ENCODE assay signal across 10 mouse cellular contexts in the genomic region with DNA sequence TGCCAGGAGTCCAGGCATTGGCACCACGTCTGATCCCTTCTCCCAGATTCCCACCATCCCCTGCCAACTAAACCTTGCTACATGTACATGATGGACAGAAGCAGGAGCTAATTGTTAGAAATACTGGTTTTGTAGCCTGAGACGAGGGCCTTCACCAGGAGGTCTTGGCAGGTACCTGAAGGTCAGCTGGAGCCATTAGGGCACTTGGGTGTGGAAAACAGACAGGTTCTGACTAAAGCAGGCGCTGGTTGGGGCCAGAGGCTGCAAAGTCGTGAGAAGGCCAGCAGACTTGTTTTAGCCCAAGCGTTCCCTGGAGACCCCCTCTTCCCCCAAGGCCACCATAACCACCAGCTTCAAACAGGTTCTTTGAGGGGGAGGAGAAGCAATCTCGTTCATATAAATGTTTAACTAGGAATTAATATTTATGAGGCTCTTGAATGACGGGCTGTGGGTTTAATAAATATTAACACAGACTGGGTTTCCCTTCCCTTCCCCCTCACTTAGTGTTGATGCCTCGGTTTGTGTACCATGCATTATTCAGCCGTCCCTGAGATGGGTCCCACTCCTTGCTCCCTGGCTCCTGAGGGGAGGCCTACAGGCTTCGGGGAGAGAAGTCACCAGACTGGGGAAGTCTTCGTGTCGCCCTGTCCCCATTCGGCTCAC. TPM values are rescaled to one million over a fixed set of nuclear protein-coding genes. Genes with fewer than 3 reads are reported as not detected.
A peak's percentile ranks its signal among the peaks of the same experiment; 100 is the strongest.
DNase-seq lines count a peak whose midpoint lies in the region; ATAC-seq lines count a peak whose summit lies in the region.
"Had no signal": no experiment of that assay in that cellular context is flagged by ENCODE, and none has a peak within 500 bp of the region (broad histone marks: within the 10 kb centered on the region; RNA-seq: fewer than 3 reads in every experiment).

No protein-coding gene starts in this region.

- 72% methylated on average over 13 of the region's 13 CpGs for WGBS in heart, embryonic 13.5 days
- 32% methylated on average over 13 of the region's 13 CpGs for WGBS in hindbrain, embryonic 15.5 days
- 66% methylated on average over 13 of the region's 13 CpGs for WGBS in stomach, embryonic 15.5 days

- H3K4me3 ChIP-seq in heart, embryonic 13.5 days, result no peak overlapping the region
- no peak overlapping the region for H3K4me3 ChIP-seq in hindbrain, embryonic 15.5 days
- no peak overlapping the region for H3K4me3 ChIP-seq in stomach, embryonic 15.5 days (replicated peaks)

- H3K27ac ChIP-seq in heart, embryonic 13.5 days (replicated peaks), result no peak overlapping the region
- peak overlapping the region; percentile 6; the same call in 1 of the 2 replicates for H3K27ac ChIP-seq in hindbrain, embryonic 15.5 days (replicated peaks)
- peak overlapping the region; percentile 2; the same call in 1 of the 2 replicates for H3K27ac ChIP-seq in stomach, embryonic 15.5 days
- H3K27ac ChIP-seq: liver, embryonic 14.5 days had no signal

- peaks cover 26% of the 10 kb centered on the region for H3K27me3 ChIP-seq in heart, embryonic 13.5 days (replicated peaks)
- 0 out of 2 replicates have a peak, but pooled peaks cover 5% of the 10 kb centered on the region for H3K27me3 ChIP-seq in hindbrain, embryonic 15.5 days
- H3K27me3 ChIP-seq in stomach, embryonic 15.5 days (replicated peaks), result no peaks in the 10 kb centered on the region
- H3K27me3 ChIP-seq: Patski had no signal

- no peak overlapping the region for H3K4me2 ChIP-seq in heart, embryonic 13.5 days
- H3K4me2 ChIP-seq in hindbrain, embryonic 15.5 days, result peak overlapping the region; percentile 5; the same call in 1 of the 2 replicates
- H3K4me2 ChIP-seq in stomach, embryonic 15.5 days, result peak overlapping the region; percentile 28; the same call in 1 of the 2 replicates

- ATAC-seq in heart, embryonic 13.5 days (ENCODE audit: extremely low read depth, insufficient number of reproducible peaks, low FRiP score, low TSS enrichment), result no peak
- ATAC-seq in hindbrain, embryonic 15.5 days (ENCODE audit: low FRiP score, low read depth), result peak; percentile 12; the same call in 1 of the 2 replicates
- no peak for ATAC-seq in stomach, embryonic 15.5 days (ENCODE audit: insufficient read depth, low FRiP score, low read depth)
- no peak for ATAC-seq in monocyte, adult 5-6 weeks (replicated peaks; ENCODE audit: insufficient number of reproducible peaks, low FRiP score, low TSS enrichment, poor library complexity, severe bottlenecking)
- no peak for ATAC-seq in activated CD4-positive, CD25-positive, alpha-beta regulatory T cell, adult 4 months

- H3K4me1 ChIP-seq in heart, embryonic 13.5 days, result peaks cover 22% of the 10 kb centered on the region
- H3K4me1 ChIP-seq in hindbrain, embryonic 15.5 days (replicated peaks), result peaks cover 40% of the 10 kb centered on the region
- H3K4me1 ChIP-seq in stomach, embryonic 15.5 days, result 0 out of 2 replicates have a peak, but pooled peaks cover 3% of the 10 kb centered on the region

- H3K9me3 ChIP-seq in heart, embryonic 13.5 days, result no peaks in the 10 kb centered on the region
- H3K9me3 ChIP-seq in hindbrain, embryonic 15.5 days, result no peaks in the 10 kb centered on the region
- no peaks in the 10 kb centered on the region for H3K9me3 ChIP-seq in stomach, embryonic 15.5 days

- intact Hi-C loops in heart, postnatal 10 days (cut with DNase I), result loop anchor here (2.0 kb wide), 1 partner anchor 70 kb away; no protein-coding TSS in a partner anchor

- no peaks in the 10 kb centered on the region for H3K36me3 ChIP-seq in heart, embryonic 13.5 days
- H3K36me3 ChIP-seq in hindbrain, embryonic 15.5 days, result no peaks in the 10 kb centered on the region
- H3K36me3 ChIP-seq in stomach, embryonic 15.5 days, result no peaks in the 10 kb centered on the region

- H3K9ac ChIP-seq in heart, embryonic 13.5 days, result 0 out of 2 replicates have a peak overlapping the region, but pooled peaks have one; percentile 0
- H3K9ac ChIP-seq in hindbrain, embryonic 15.5 days, result 0 out of 2 replicates have a peak overlapping the region, but pooled peaks have one; percentile 4
- no peak overlapping the region for H3K9ac ChIP-seq in stomach, embryonic 15.5 days
- H3K9ac ChIP-seq: liver, embryonic 14.5 days had no signal

- no peak for DNase-seq in heart, postnatal 10 days
- DNase-seq in kidney, postnatal 36 days, result peak; percentile 19 to 25
- DNase-seq in cerebellum, postnatal 10 days, result no peak

RNA-seq across cellular contexts. Expression of gene Tmem179, which starts 25.8 kb away (rescaled TPM):
- polyA plus RNA-seq in heart, embryonic 13.5 days (2015; fragmentation: Nextera tagmentation; extraction: Ambion mirVana), result 0.62 and 0.70 TPM in 2 replicates
- total RNA-seq in heart, postnatal 10 days (2021), result not detected
- polyA plus RNA-seq in hindbrain, embryonic 15.5 days (2015; fragmentation: Nextera tagmentation; extraction: Ambion mirVana), result 78.4 and 84.4 TPM in 2 replicates
- 2.7 TPM in 2 replicates for polyA plus RNA-seq in stomach, embryonic 15.5 days (2015; fragmentation: Nextera tagmentation; extraction: Ambion mirVana)
- total RNA-seq in monocyte, adult 5-6 weeks (2017), result not detected in 3 replicates
- not detected for polyA plus RNA-seq in activated CD4-positive, CD25-positive, alpha-beta regulatory T cell, adult 4 months (2017; shearing (Covaris generic))

RNA-seq across cellular contexts. Expression of gene Inf2, which starts 46.2 kb away (rescaled TPM):
- 3.2 TPM in 2 replicates for polyA plus RNA-seq in heart, embryonic 13.5 days (2015; fragmentation: Nextera tagmentation; extraction: Ambion mirVana)
- 10 to 100 TPM; 18.4 to 23.3 TPM for total RNA-seq in heart, postnatal 10 days (2021)
- 0.89 and 1.0 TPM in 2 replicates for polyA plus RNA-seq in hindbrain, embryonic 15.5 days (2015; fragmentation: Nextera tagmentation; extraction: Ambion mirVana)
- polyA plus RNA-seq in stomach, embryonic 15.5 days (2015; fragmentation: Nextera tagmentation; extraction: Ambion mirVana), result 4.3 and 4.4 TPM in 2 replicates
- 2.1 to 13.1 TPM (median 5.6 TPM) in 3 replicates for total RNA-seq in monocyte, adult 5-6 weeks (2017)
- polyA plus RNA-seq in activated CD4-positive, CD25-positive, alpha-beta regulatory T cell, adult 4 months (2017; shearing (Covaris generic)), result 10 to 100 TPM in 1 of 2 experiments, 1 to 10 TPM in 1; 9.9 to 11.0 TPM

RNA-seq across cellular contexts. Expression of gene A530016L24Rik, which starts 53.1 kb away (rescaled TPM):
- 6.0 and 6.2 TPM in 2 replicates for polyA plus RNA-seq in heart, embryonic 13.5 days (2015; fragmentation: Nextera tagmentation; extraction: Ambion mirVana)
- total RNA-seq in heart, postnatal 10 days (2021), result 10 to 100 TPM; 16.5 to 18.5 TPM
- polyA plus RNA-seq in hindbrain, embryonic 15.5 days (2015; fragmentation: Nextera tagmentation; extraction: Ambion mirVana), result 0.09 and 0.18 TPM in 2 replicates
- 0.18 and 0.21 TPM in 2 replicates for polyA plus RNA-seq in stomach, embryonic 15.5 days (2015; fragmentation: Nextera tagmentation; extraction: Ambion mirVana)
- not detected in 3 replicates for total RNA-seq in monocyte, adult 5-6 weeks (2017)
- polyA plus RNA-seq in activated CD4-positive, CD25-positive, alpha-beta regulatory T cell, adult 4 months (2017; shearing (Covaris generic)), result not detected

Comparison
In these comparisons a context has a peak if more than half of its experiments do, and no peak if none do; other contexts are left out.
1. DNase-seq: peak in kidney, postnatal 36 days (2 of 2); none in heart, postnatal 10 days (0 of 2) and cerebellum, postnatal 10 days (0 of 2).
2. RNA of gene Tmem179, which starts 25.8 kb away (polyA plus RNA-seq): 78.4 to 84.4 TPM in hindbrain, embryonic 15.5 days; 2.7 TPM in stomach, embryonic 15.5 days, 0.62 to 0.70 TPM in heart, embryonic 13.5 days and not detected in activated CD4-positive, CD25-positive, alpha-beta regulatory T cell, adult 4 months; every median in the first group is over 10 times any median in the second.